Mouse (Mus musculus) testis, adult 2 months (tissue): ENCODE data around the gene Trim75.

Source experiments
- CTCF ChIP-seq: fragments of 200-500 bp; IDR thresholded peaks from 2 replicates; pipeline ENCODE4 v1.5.1; 2012; ENCODE audit warnings: low read depth, mild to moderate bottlenecking, inconsistent platforms, low read length, moderate library complexity; ENCODE audit not compliant: control insufficient read depth, insufficient read depth, insufficient replicate concordance
- POLR2A ChIP-seq: fragments of 200-500 bp; IDR thresholded peaks from 2 replicates; pipeline ENCODE4 v1.6.1; 2012; ENCODE audit warnings: low read depth, mild to moderate bottlenecking, inconsistent platforms, low read length, moderate library complexity; ENCODE audit not compliant: control insufficient read depth

GRCm38 (mm10) chr8:64998806-64999365, 11.3 kb upstream of the Trim75 start:
- TF ChIP-seq POLR2A (no peak), CTCF (no peak)
